24 mouse cellular contexts compared by ENCODE assay signal in the genomic region with DNA sequence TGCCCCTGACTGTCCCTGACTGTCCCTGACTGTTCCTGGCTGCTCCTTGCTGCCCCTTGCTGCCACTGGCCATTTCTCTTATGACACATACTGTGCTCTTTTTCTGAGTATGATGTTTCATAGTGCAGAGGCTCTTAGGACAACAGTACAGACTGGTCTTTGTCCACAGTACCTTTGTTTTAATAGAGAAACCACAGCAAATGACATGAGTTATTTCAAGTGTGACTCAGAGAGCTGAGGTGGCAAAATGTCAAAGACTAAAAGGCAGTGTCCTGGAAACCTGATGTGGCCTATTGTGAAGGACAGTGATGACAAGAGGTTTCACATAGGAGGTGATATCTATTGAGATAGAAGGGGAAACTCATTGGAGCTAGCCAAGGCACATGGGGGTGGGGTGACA. TPM values are rescaled to one million over a fixed set of nuclear protein-coding genes. Genes with fewer than 3 reads are reported as not detected.
A peak's percentile ranks its signal among the peaks of the same experiment; 100 is the strongest.
DNase-seq lines count a peak whose midpoint lies in the region; ATAC-seq lines count a peak whose summit lies in the region.
"Had no signal": no experiment of that assay in that cellular context is flagged by ENCODE, and none has a peak within 500 bp of the region (broad histone marks: within the 10 kb centered on the region; RNA-seq: fewer than 3 reads in every experiment).

No protein-coding gene starts in this region.

- no peaks in the 10 kb centered on the region for H3K36me3 ChIP-seq in heart, embryonic 16.5 days (ENCODE audit: control insufficient read depth, insufficient read depth)
- H3K36me3 ChIP-seq: embryonic facial prominence, embryonic 13.5 days; forebrain, embryonic 12.5 days; heart, embryonic 13.5 days; hindbrain, embryonic 13.5 days; intestine, embryonic 15.5 days had no signal

- DNase-seq in heart, adult 11 months, result no peak
- peak; percentile 55 for DNase-seq in 3T3-L1 (ENCODE audit: low read depth, low spot score)
- DNase-seq in adrenal gland, adult 8-10 months, result peak; percentile 40
- DNase-seq in thymus, postnatal 4 days, result no peak
- DNase-seq: cerebellum, adult 18-20 months; cerebellum, adult 9-11 months; cerebellum, postnatal 36 days; gastrocnemius, postnatal 25 days; heart, postnatal 10 days; heart, postnatal 4 days; kidney, adult 8-10 months had no signal

- no peaks in the 10 kb centered on the region for H3K4me1 ChIP-seq in heart, embryonic 16.5 days (ENCODE audit: control insufficient read depth, insufficient read depth, low read length)
- H3K4me1 ChIP-seq: embryonic facial prominence, embryonic 13.5 days; forebrain, embryonic 12.5 days; hindbrain, embryonic 13.5 days; intestine, embryonic 15.5 days had no signal

- H3K9me3 ChIP-seq in heart, embryonic 16.5 days (replicated peaks; ENCODE audit: control insufficient read depth, low read length), result no peaks in the 10 kb centered on the region
- H3K9me3 ChIP-seq: embryonic facial prominence, embryonic 13.5 days; forebrain, embryonic 12.5 days; heart, embryonic 13.5 days; hindbrain, embryonic 13.5 days; intestine, embryonic 15.5 days had no signal

- H3K9ac ChIP-seq in heart, embryonic 16.5 days (ENCODE audit: low read length), result no peak overlapping the region
- H3K9ac ChIP-seq: embryonic facial prominence, embryonic 13.5 days; forebrain, embryonic 12.5 days; heart, embryonic 13.5 days; hindbrain, embryonic 13.5 days; intestine, embryonic 15.5 days had no signal

- no peak overlapping the region for H3K4me2 ChIP-seq in heart, embryonic 16.5 days (ENCODE audit: low read depth, low read length)
- H3K4me2 ChIP-seq: embryonic facial prominence, embryonic 13.5 days; forebrain, embryonic 12.5 days; heart, embryonic 13.5 days; hindbrain, embryonic 13.5 days; intestine, embryonic 15.5 days had no signal

- no peaks in the 10 kb centered on the region for H3K27me3 ChIP-seq in heart, embryonic 16.5 days (ENCODE audit: control insufficient read depth, insufficient read depth, low read length)
- H3K27me3 ChIP-seq: embryonic facial prominence, embryonic 13.5 days; hindbrain, embryonic 13.5 days; intestine, embryonic 15.5 days; Patski had no signal

- ATAC-seq in heart, embryonic 16.5 days (replicated peaks; ENCODE audit: extremely low read depth, insufficient read depth, low FRiP score), result 0 out of 2 replicates have a peak, but pooled peaks have one; percentile 34
- no peak for ATAC-seq in cerebellum, adult (ENCODE audit: insufficient number of reproducible peaks, low FRiP score, low TSS enrichment)
- ATAC-seq: activated CD4-positive, CD25-positive, alpha-beta regulatory T cell, adult 4 months; forebrain, embryonic 16.5 days; intestine, embryonic 15.5 days; Patski had no signal

- no peak overlapping the region for H3K4me3 ChIP-seq in heart, embryonic 16.5 days (ENCODE audit: low read length)
- H3K4me3 ChIP-seq: embryonic facial prominence, embryonic 13.5 days; forebrain, embryonic 12.5 days; heart, embryonic 13.5 days; hindbrain, embryonic 13.5 days; intestine, embryonic 15.5 days had no signal

- H3K27ac ChIP-seq in heart, embryonic 16.5 days (ENCODE audit: low read length), result no peak overlapping the region
- H3K27ac ChIP-seq: embryonic facial prominence, embryonic 13.5 days; forebrain, embryonic 12.5 days; heart, embryonic 13.5 days; hindbrain, embryonic 13.5 days; intestine, embryonic 15.5 days had no signal

RNA-seq across cellular contexts. Expression of gene Otog, which starts 6.1 kb away (rescaled TPM):
- 0.02 TPM in 1 of 2 replicates, not detected in the other for polyA plus RNA-seq in heart, embryonic 16.5 days (2015; fragmentation: Nextera tagmentation; extraction: Ambion mirVana)
- under 1 TPM in 2 of 4 experiments, not detected in 2; 0.59 to 0.87 TPM for total RNA-seq in adrenal gland, adult 8-10 months (2022)
- total RNA-seq: granulocyte monocyte progenitor cell, adult 5-6 weeks; heart, postnatal 10 days; heart, postnatal 4 days; MEL had no signal
- polyA plus RNA-seq: activated CD4-positive, CD25-positive, alpha-beta regulatory T cell, adult 4 months; forebrain, embryonic 12.5 days; forebrain, embryonic 16.5 days; Patski had no signal

RNA-seq across cellular contexts. Expression of gene Ush1c, which starts 8.6 kb away (rescaled TPM):
- polyA plus RNA-seq in heart, embryonic 16.5 days (2015; fragmentation: Nextera tagmentation; extraction: Ambion mirVana), result 2.5 and 2.7 TPM in 2 replicates
- 1 to 10 TPM; 2.5 to 5.2 (median 3.4) TPM for total RNA-seq in adrenal gland, adult 8-10 months (2022)
- total RNA-seq: granulocyte monocyte progenitor cell, adult 5-6 weeks; MEL had no signal
- polyA plus RNA-seq: activated CD4-positive, CD25-positive, alpha-beta regulatory T cell, adult 4 months; C2C12; Patski had no signal

Comparison
In these comparisons a context has a peak if more than half of its experiments do, and no peak if none do; other contexts are left out.
1. DNase-seq: peak in 3T3-L1 (single experiment) and adrenal gland, adult 8-10 months (single experiment); none in heart, adult 11 months (single experiment) and thymus, postnatal 4 days (single experiment).